Mouse (Mus musculus) bone marrow macrophage, adult 2 months (primary cell): ENCODE results near the gene BC004004. TPM values are rescaled to one million over a fixed set of nuclear protein-coding genes. Genes with fewer than 3 reads are reported as not detected.
A peak's percentile ranks its signal among the peaks of the same experiment; 100 is the strongest.
"Not testable (repeated sequence)": the region's sequence is repeated elsewhere in the genome, so short reads cannot be mapped to it uniquely, and the experiment has no call there.

Experiments used
- H3K27ac ChIP-seq: 2 replicates; pipeline ENCODE4 v1.5.1; 2012; ENCODE audit warnings: low read depth, low read length; ENCODE audit not compliant: insufficient read depth
- H3K4me1 ChIP-seq: 2 replicates; pipeline ENCODE4 v1.6.1; 2012; ENCODE audit warnings: low read length; ENCODE audit not compliant: control insufficient read depth, insufficient read depth
- H3K4me3 ChIP-seq: 2 replicates; pipeline ENCODE4 v1.5.1; 2012; ENCODE audit warnings: mild to moderate bottlenecking, low read length, moderate library complexity; ENCODE audit not compliant: insufficient read depth
- CTCF ChIP-seq: IDR thresholded peaks from 2 replicates; pipeline ENCODE4 v1.5.1; 2012; ENCODE audit warnings: low read depth, mild to moderate bottlenecking, low read length, moderate library complexity
- POLR2A ChIP-seq: IDR thresholded peaks from 2 replicates; pipeline ENCODE4 v1.6.1; 2012; ENCODE audit warnings: mild to moderate bottlenecking, low read depth, low read length, borderline replicate concordance
- polyA plus RNA-seq: library from polyadenylated mRNA; stranded (reverse); fragments of >200 nt; gene quantifications from 2 replicates; pipeline ENCODE4 v1.2.4, GENCODE M21; 2012; ENCODE audit not compliant: missing spikeins, insufficient read depth, insufficient read length

BC004004 gene
- polyA plus RNA-seq, 1 experiment = 105 TPM

GRCm38 (mm10) chr17:29346496-29347125, 78.0 kb downstream of the BC004004 start:
- H3K27ac ChIP-seq = no peak overlapping the region
- TF ChIP-seq POLR2A (no peak), CTCF (no peak)
- peaks cover 21% of the 10 kb centered on the region for H3K4me1 ChIP-seq
- H3K4me3 ChIP-seq = peak overlapping the region; percentile 100

- Histone ChIP-seq H3K4me3 (peak overlapping the region; percentile 100), H3K27ac (no peak overlapping the region), H3K4me1 (peaks cover 17% of the 10 kb centered on the region)
- TF ChIP-seq CTCF = no peak
- TF ChIP-seq POLR2A = no peak
Measured at GRCm38 (mm10) chr17:29347126-29347644, 78.6 kb downstream of the BC004004 start.

GRCm38 (mm10) chr17:29347645-29348256, 79.2 kb downstream of the BC004004 start, which contains the start of gene Mtch1:
Gene Mtch1 (minus strand): TSS chr17:29347934.
- H3K4me1 ChIP-seq = peaks cover 13% of the 10 kb centered on the region
- peak within 1 kb of the TSS; percentile 37; the same call in 1 of the 2 replicates for H3K27ac ChIP-seq
- TF ChIP-seq POLR2A = no peak
- TF ChIP-seq CTCF = no peak
- H3K4me3 ChIP-seq = peak within 1 kb of the TSS; percentile 100

GRCm38 (mm10) chr17:29348996-29349395, 80.4 kb downstream of the BC004004 start:
- TF ChIP-seq POLR2A (no peak), CTCF (no peak)
- no peak overlapping the region for H3K4me3 ChIP-seq
- H3K27ac ChIP-seq = no peak overlapping the region
- peaks cover 13% of the 10 kb centered on the region for H3K4me1 ChIP-seq

GRCm38 (mm10) chr17:29351056-29351455, 82.5 kb downstream of the BC004004 start:
- not testable (repeated sequence) for H3K27ac ChIP-seq, H3K4me3 ChIP-seq, H3K4me1 ChIP-seq

- TF ChIP-seq POLR2A (no peak), CTCF (no peak)
- Histone ChIP-seq H3K4me1 (peaks cover 4% of the 10 kb centered on the region), H3K4me3 (no peak overlapping the region), H3K27ac (no peak overlapping the region)
Measured at GRCm38 (mm10) chr17:29355461-29355840, 86.9 kb downstream of the BC004004 start.

- Histone ChIP-seq H3K4me1 (peaks cover 5% of the 10 kb centered on the region), H3K27ac (no peak overlapping the region), H3K4me3 (no peak overlapping the region)
- TF ChIP-seq CTCF = no peak
- TF ChIP-seq POLR2A = no peak
Measured at GRCm38 (mm10) chr17:29355841-29356478, 87.4 kb downstream of the BC004004 start.

GRCm38 (mm10) chr17:29356479-29356856, 87.9 kb downstream of the BC004004 start:
- TF ChIP-seq CTCF (no peak), POLR2A (no peak)
- Histone ChIP-seq H3K4me1 (peaks cover 5% of the 10 kb centered on the region), H3K4me3 (no peak overlapping the region), H3K27ac (no peak overlapping the region)

GRCm38 (mm10) chr17:29356882-29357281, 88.3 kb downstream of the BC004004 start:
- Histone ChIP-seq H3K4me1 (peaks cover 5% of the 10 kb centered on the region), H3K4me3 (no peak overlapping the region), H3K27ac (no peak overlapping the region)
- TF ChIP-seq CTCF (no peak), POLR2A (no peak)

GRCm38 (mm10) chr17:29358928-29359327, 90.3 kb downstream of the BC004004 start:
- Histone ChIP-seq H3K4me3 (no peak overlapping the region), H3K4me1 (peaks cover 21% of the 10 kb centered on the region), H3K27ac (no peak overlapping the region)
- no peak for TF ChIP-seq CTCF
- TF ChIP-seq POLR2A = no peak
